In the genomic region with DNA sequence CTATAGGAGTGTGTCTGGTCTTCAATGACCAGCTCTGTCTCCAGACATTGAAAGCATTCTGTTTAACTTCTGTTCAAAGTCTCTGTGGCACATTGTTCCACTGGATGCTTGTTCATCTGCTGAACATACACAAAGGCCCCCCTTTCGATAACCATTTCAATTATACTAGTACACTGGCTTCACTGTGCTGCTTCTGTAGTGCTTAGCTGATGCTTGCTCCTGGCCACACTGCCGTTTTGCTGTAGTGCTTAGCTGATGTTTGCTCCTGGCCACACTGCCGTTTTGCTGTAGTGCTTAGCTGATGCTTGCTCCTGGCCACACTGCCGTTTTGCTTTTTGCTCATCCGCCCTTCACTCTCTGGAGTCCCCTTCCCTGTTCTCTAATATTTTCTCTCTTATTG, we compare ENCODE assay signal across 12 mouse cellular contexts. TPM values are rescaled to one million over a fixed set of nuclear protein-coding genes. Genes with fewer than 3 reads are reported as not detected.
A peak's percentile ranks its signal among the peaks of the same experiment; 100 is the strongest.
DNase-seq lines count a peak whose midpoint lies in the region; ATAC-seq and TF ChIP-seq lines count a peak whose summit lies in the region.
"Had no signal": no experiment of that assay in that cellular context is flagged by ENCODE, and none has a peak within 500 bp of the region (broad histone marks: within the 10 kb centered on the region; RNA-seq: fewer than 3 reads in every experiment).

No protein-coding gene starts in this region.

- H3K27me3 ChIP-seq in forebrain, embryonic 15.5 days, result no peaks in the 10 kb centered on the region
- H3K27me3 ChIP-seq in forebrain, embryonic 10.5 days (ENCODE audit: poor library complexity, severe bottlenecking), result no peaks in the 10 kb centered on the region
- no peaks in the 10 kb centered on the region for H3K27me3 ChIP-seq in kidney, adult 2 months (replicated peaks; ENCODE audit: control insufficient read depth, insufficient read depth, low read length)
- no peaks in the 10 kb centered on the region for H3K27me3 ChIP-seq in CH12.LX (replicated peaks)
- H3K27me3 ChIP-seq in intestine, embryonic 16.5 days (replicated peaks; ENCODE audit: control insufficient read depth, insufficient read depth, low read length), result no peaks in the 10 kb centered on the region
- H3K27me3 ChIP-seq in kidney, embryonic 15.5 days, result no peaks in the 10 kb centered on the region

- in situ Hi-C loops in CH12.LX (cut with MboI; ENCODE audit: low pct_ligation_motif_present, low pct_unique_long_range_greater_than_20kb, low sequenced_read_pairs), result no loop called here

- H3K27ac ChIP-seq in forebrain, embryonic 15.5 days (replicated peaks), result no peak overlapping the region
- no peak overlapping the region for H3K27ac ChIP-seq in forebrain, embryonic 10.5 days
- H3K27ac ChIP-seq in kidney, adult 2 months (ENCODE audit: insufficient read depth, low read depth, low read length), result peak overlapping the region; percentile 74
- H3K27ac ChIP-seq in CH12.LX (ENCODE audit: insufficient read depth, low read depth), result no peak overlapping the region
- no peak overlapping the region for H3K27ac ChIP-seq in intestine, embryonic 16.5 days (ENCODE audit: low read length)
- no peak overlapping the region for H3K27ac ChIP-seq in kidney, embryonic 15.5 days

- peaks cover 18% of the 10 kb centered on the region for H3K4me1 ChIP-seq in forebrain, embryonic 15.5 days
- H3K4me1 ChIP-seq in forebrain, embryonic 10.5 days, result peaks cover 18% of the 10 kb centered on the region
- no peaks in the 10 kb centered on the region; the same call in 1 of the 2 replicates for H3K4me1 ChIP-seq in kidney, adult 2 months (ENCODE audit: control insufficient read depth, insufficient read depth, low read length)
- peaks cover 0 to 31% of the 10 kb centered on the region in 2 experiments; a peak in 3 of 4 replicates for H3K4me1 ChIP-seq in CH12.LX (ENCODE audit: control insufficient read depth in 1 of 2, insufficient read depth in 2 of 2)
- H3K4me1 ChIP-seq in intestine, embryonic 16.5 days (ENCODE audit: control insufficient read depth, insufficient read depth, low read length), result peaks cover 22% of the 10 kb centered on the region
- 0 out of 2 replicates have a peak, but pooled peaks cover 9% of the 10 kb centered on the region for H3K4me1 ChIP-seq in kidney, embryonic 15.5 days

- H3K4me2 ChIP-seq in forebrain, embryonic 15.5 days (replicated peaks), result no peak overlapping the region
- no peak overlapping the region for H3K4me2 ChIP-seq in CH12.LX (ENCODE audit: insufficient read depth, low read depth, poor library complexity, severe bottlenecking)
- no peak overlapping the region for H3K4me2 ChIP-seq in intestine, embryonic 16.5 days (ENCODE audit: low read depth, low read length)
- no peak overlapping the region for H3K4me2 ChIP-seq in kidney, embryonic 15.5 days

- no peak for TF ChIP-seq RAD21 in CH12.LX (IDR thresholded peaks at IDR 0.05; ENCODE audit: low read depth, low read length)

- no peaks in the 10 kb centered on the region for H3K36me3 ChIP-seq in forebrain, embryonic 15.5 days
- H3K36me3 ChIP-seq in forebrain, embryonic 10.5 days (replicated peaks), result no peaks in the 10 kb centered on the region
- no peaks in the 10 kb centered on the region for H3K36me3 ChIP-seq in kidney, adult 2 months (ENCODE audit: control insufficient read depth, insufficient read depth, low read length)
- H3K36me3 ChIP-seq in CH12.LX (replicated peaks in 1 of 2; ENCODE audit: control insufficient read depth in 1 of 2, insufficient read depth in 1 of 2, low read length in 1 of 2), result peaks cover 0 to 30% of the 10 kb centered on the region in 2 experiments
- H3K36me3 ChIP-seq in intestine, embryonic 16.5 days (ENCODE audit: control insufficient read depth, insufficient read depth, low read length), result no peaks in the 10 kb centered on the region
- no peaks in the 10 kb centered on the region for H3K36me3 ChIP-seq in kidney, embryonic 15.5 days

- peak; percentile 59; the same call in 1 of the 2 replicates for ATAC-seq in forebrain, embryonic 15.5 days (replicated peaks)
- peak; percentile 10; the same call in 1 of the 2 replicates for ATAC-seq in intestine, embryonic 16.5 days
- ATAC-seq in kidney, embryonic 15.5 days (replicated peaks; ENCODE audit: low FRiP score), result no peak
- ATAC-seq: inflammation-experienced regulatory T-cells, adult 6 months had no signal

- 46% methylated on average over 5 of the region's 5 CpGs for WGBS in forebrain, embryonic 15.5 days
- WGBS in forebrain, embryonic 10.5 days, result 73% methylated on average over 5 of the region's 5 CpGs
- 69% methylated on average over 5 of the region's 5 CpGs for WGBS in kidney, adult 2 months
- 62% methylated on average over 5 of the region's 5 CpGs for WGBS in intestine, embryonic 16.5 days
- 69% methylated on average over 5 of the region's 5 CpGs for WGBS in kidney, embryonic 15.5 days

- H3K9ac ChIP-seq in forebrain, embryonic 15.5 days (replicated peaks), result no peak overlapping the region
- no peak overlapping the region for H3K9ac ChIP-seq in CH12.LX (ENCODE audit: insufficient read depth, low read depth)
- no peak overlapping the region for H3K9ac ChIP-seq in intestine, embryonic 16.5 days (ENCODE audit: low read depth, low read length)
- no peak overlapping the region for H3K9ac ChIP-seq in kidney, embryonic 15.5 days

- H3K9me3 ChIP-seq in forebrain, embryonic 15.5 days, result no peaks in the 10 kb centered on the region
- H3K9me3 ChIP-seq in forebrain, embryonic 10.5 days, result no peaks in the 10 kb centered on the region
- H3K9me3 ChIP-seq in CH12.LX (replicated peaks; ENCODE audit: low read length), result peaks cover 3% of the 10 kb centered on the region
- no peaks in the 10 kb centered on the region for H3K9me3 ChIP-seq in intestine, embryonic 16.5 days (ENCODE audit: control insufficient read depth, low read length)
- no peaks in the 10 kb centered on the region for H3K9me3 ChIP-seq in kidney, embryonic 15.5 days (replicated peaks)
- H3K9me3 ChIP-seq: G1E had no signal

- TF ChIP-seq EP300 in CH12.LX (IDR thresholded peaks at IDR 0.05; ENCODE audit: low read length), result no peak

- peaks cover 8% of the 10 kb centered on the region for H3K79me2 ChIP-seq in CH12.LX (replicated peaks; ENCODE audit: control insufficient read depth, extremely low read depth, insufficient read depth, poor library complexity, severe bottlenecking)

- DNase-seq in forebrain, embryonic 10.5 days (ENCODE audit: extremely low spot score, low spot score), result no peak
- DNase-seq in kidney, adult 2 months, result no peak
- DNase-seq in kidney, postnatal 10 days, result no peak
- DNase-seq in CH12.LX (ENCODE audit: extremely low read depth), result no peak
- DNase-seq in urinary bladder, postnatal 14 days (ENCODE audit: low spot score), result no peak
- DNase-seq: cerebellum, postnatal 36 days; right cerebral cortex, postnatal 25 days had no signal

- no peak overlapping the region for H3K4me3 ChIP-seq in forebrain, embryonic 15.5 days
- no peak overlapping the region for H3K4me3 ChIP-seq in forebrain, embryonic 10.5 days
- H3K4me3 ChIP-seq in kidney, adult 2 months (ENCODE audit: insufficient read depth, low read depth, low read length), result peak overlapping the region; percentile 28; the same call in 1 of the 2 replicates
- H3K4me3 ChIP-seq in CH12.LX (replicated peaks in 1 of 3; ENCODE audit: low read depth in 2 of 3, low read length in 2 of 3, poor library complexity in 1 of 3), result peak overlapping the region; percentile 20 to 38 (median 38)
- no peak overlapping the region for H3K4me3 ChIP-seq in intestine, embryonic 16.5 days (ENCODE audit: low read length)
- H3K4me3 ChIP-seq in kidney, embryonic 15.5 days (replicated peaks), result no peak overlapping the region

- dilution Hi-C loops in CH12.LX (cut with MboI; ENCODE audit: extremely low pct_ligation_motif_present, extremely low pct_unique_long_range_greater_than_20kb, low sequenced_read_pairs), result no loop called here

- TF ChIP-seq CTCF in kidney, adult 2 months (conservative IDR thresholded peaks at IDR 0.05; ENCODE audit: insufficient read depth, insufficient read length, low read depth, low read length), result no peak
- no peak for TF ChIP-seq CTCF in CH12.LX (conservative IDR thresholded peaks at IDR 0.05 in 1 of 2, IDR thresholded peaks at IDR 0.05 in 1 of 2; ENCODE audit: low read depth in 2 of 2, low read length in 2 of 2)

- TF ChIP-seq POLR2A in kidney, adult 2 months (IDR thresholded peaks at IDR 0.05; ENCODE audit: low read depth, low read length), result no peak
- TF ChIP-seq POLR2A in CH12.LX (IDR thresholded peaks at IDR 0.05; ENCODE audit: low read depth, low read length), result no peak

TF ChIP-seq in CH12.LX, 34 proteins besides CTCF, POLR2A, EP300 and RAD21:
- TF ChIP-seq ETS1 (conservative IDR thresholded peaks at IDR 0.05; ENCODE audit: low read depth, low read length), result no peak
- TF ChIP-seq ZC3H11A (IDR thresholded peaks at IDR 0.05; ENCODE audit: low read depth, low read length), result no peak

RNA-seq across cellular contexts. Expression of gene Dennd1b, which starts 19.4 kb away (rescaled TPM):
- 8.3 and 9.4 TPM in 2 replicates for polyA plus RNA-seq in forebrain, embryonic 15.5 days (2015; fragmentation: Nextera tagmentation; extraction: Ambion mirVana)
- polyA plus RNA-seq in forebrain, embryonic 10.5 days (2016; fragmentation: Nextera tagmentation; extraction: Ambion mirVana), result 7.9 and 8.0 TPM in 2 replicates
- polyA plus RNA-seq in kidney, adult 2 months (2012; rRNA removed), result 6.1 and 7.4 TPM in 2 replicates
- total RNA-seq in CH12.LX (2012; rRNA removed) (8.0 and 10.6 TPM in 2 replicates), CH12.LX (2014; rRNA removed) (8.0 and 8.8 TPM in 2 replicates)
- 7.2 and 8.9 TPM in 2 replicates for polyA plus RNA-seq in CH12.LX (2012; ENCODE audit: insufficient read length, low read depth)
- 5.3 and 6.6 TPM in 2 replicates for polyA plus RNA-seq in intestine, embryonic 16.5 days (2015; fragmentation: Nextera tagmentation; extraction: Ambion mirVana)
- 8.2 and 10.4 TPM in 2 replicates for polyA plus RNA-seq in kidney, embryonic 15.5 days (2015; fragmentation: Nextera tagmentation; extraction: Ambion mirVana)

Comparison
In these comparisons a context has a peak if more than half of its experiments do, and no peak if none do; other contexts are left out.
1. H3K4me3 ChIP-seq: peak in kidney, adult 2 months (single experiment) and CH12.LX (3 of 3); none in forebrain, embryonic 15.5 days (single experiment), forebrain, embryonic 10.5 days (single experiment), intestine, embryonic 16.5 days (single experiment) and kidney, embryonic 15.5 days (single experiment).